Mouse (Mus musculus) c-Kit-positive CD71-positive TER-119-negative erythroid progenitor cells, embryonic 14.5 days (primary cell): ENCODE measurements at regions not wholly inside any gene's neighbourhood (a gene's known extent, or its start where the extent isn't known, plus 50 kb on each side); places are given as distances from the start of the nearest gene placed in this dataset.

Experiments used
- DNase-seq: peaks from one replicate; pipeline ENCODE4 v3.0.0-alpha.2; 2013; ENCODE audit warnings: low read depth

GRCm38 (mm10) chr2:92805761-92806160 is 109.1 kb upstream of the Syt13 start:
- DNase-seq, result no peak

- no peak for DNase-seq
These were observed 108.3 kb upstream of the Syt13 start for GRCm38 (mm10) chr2:92806481-92807195.

GRCm38 (mm10) chr2:92807404-92807803 is 107.5 kb upstream of the Syt13 start:
- DNase-seq, result no peak

GRCm38 (mm10) chr2:92808121-92808520 is 106.8 kb upstream of the Syt13 start:
- DNase-seq, result no peak

GRCm38 (mm10) chr2:92809226-92809625 is 105.7 kb upstream of the Syt13 start:
- no peak for DNase-seq

GRCm38 (mm10) chr2:92809681-92810323 is 105.1 kb upstream of the Syt13 start:
- no peak for DNase-seq

GRCm38 (mm10) chr2:92810956-92811355 is 103.9 kb upstream of the Syt13 start:
- peak; percentile 24 for DNase-seq

- DNase-seq, result no peak
These were observed 101.9 kb upstream of the Syt13 start for GRCm38 (mm10) chr2:92813028-92813427.

- DNase-seq, result no peak
These were observed 95.3 kb upstream of the Syt13 start for GRCm38 (mm10) chr2:92819586-92819985.

- no peak for DNase-seq
These were observed 90.6 kb upstream of the Syt13 start for GRCm38 (mm10) chr2:92824325-92824724.

GRCm38 (mm10) chr2:92825395-92825794 is 89.5 kb upstream of the Syt13 start:
- DNase-seq, result no peak

GRCm38 (mm10) chr2:92830134-92830533 is 84.8 kb upstream of the Syt13 start:
- no peak for DNase-seq

- DNase-seq, result no peak
These were observed 83.1 kb upstream of the Syt13 start for GRCm38 (mm10) chr2:92831784-92832183.

- DNase-seq, result no peak
These were observed 78.7 kb upstream of the Syt13 start for GRCm38 (mm10) chr2:92836203-92836602.

- no peak for DNase-seq
These were observed 76.9 kb upstream of the Syt13 start for GRCm38 (mm10) chr2:92838012-92838411.

- DNase-seq, result no peak
These were observed 74.9 kb upstream of the Syt13 start for GRCm38 (mm10) chr2:92840009-92840408.

GRCm38 (mm10) chr2:92841626-92842025 is 73.3 kb upstream of the Syt13 start:
- DNase-seq, result no peak

- DNase-seq, result no peak
These were observed 69.7 kb upstream of the Syt13 start for GRCm38 (mm10) chr2:92845061-92845769.

- DNase-seq, result no peak
These were observed 65.9 kb upstream of the Syt13 start for GRCm38 (mm10) chr2:92848962-92849361.

- no peak for DNase-seq
These were observed 63.6 kb upstream of the Syt13 start for GRCm38 (mm10) chr2:92851336-92851735.

- DNase-seq, result no peak
These were observed 61.7 kb upstream of the Syt13 start for GRCm38 (mm10) chr2:92853175-92853574.

- DNase-seq, result no peak
These were observed 60.6 kb upstream of the Syt13 start for GRCm38 (mm10) chr2:92854331-92854730.

- no peak for DNase-seq
These were observed 58.9 kb upstream of the Syt13 start for GRCm38 (mm10) chr2:92856047-92856446.
